Mouse (Mus musculus) 416B (cell line): Measurements from ENCODE around the gene Ubfd1.

ENCODE experiments used
- DNase-seq: peaks from one replicate; pipeline ENCODE4 v3.0.0; 2011; ENCODE audit warnings: low read depth

Gene Ubfd1

GRCm38 (mm10) chr7:122066945-122067516 is at the start of gene Ubfd1, which contains the start of gene Ears2:
Gene Ubfd1 (plus strand): TSS chr7:122067175.
Gene Ears2 (minus strand): TSS chr7:122067263.
- peak; percentile 98 for DNase-seq

- peak; percentile 13 for DNase-seq
These were observed 48.7 kb upstream of the Ubfd1 start for GRCm38 (mm10) chr7:122018247-122018646.

- no peak for DNase-seq
These were observed 48.0 kb upstream of the Ubfd1 start for GRCm38 (mm10) chr7:122018978-122019377.

GRCm38 (mm10) chr7:122020273-122020666 is 46.7 kb upstream of the Ubfd1 start:
- no peak for DNase-seq

GRCm38 (mm10) chr7:122020667-122021354 is 46.2 kb upstream of the Ubfd1 start, which contains the start of gene Gga2:
Gene Gga2 (minus strand): TSS chr7:122021222.
- peak; percentile 81 for DNase-seq

GRCm38 (mm10) chr7:122022131-122022530 is 44.8 kb upstream of the Ubfd1 start:
- DNase-seq: no peak

- no peak for DNase-seq
These were observed 33.6 kb upstream of the Ubfd1 start for GRCm38 (mm10) chr7:122033371-122033770.

- DNase-seq: peak; percentile 52
These were observed 32.6 kb upstream of the Ubfd1 start for GRCm38 (mm10) chr7:122034348-122034747.

GRCm38 (mm10) chr7:122044106-122044505 is 22.9 kb upstream of the Ubfd1 start:
- no peak for DNase-seq

GRCm38 (mm10) chr7:122045181-122045634 is 21.8 kb upstream of the Ubfd1 start:
- DNase-seq: no peak

- no peak for DNase-seq
These were observed 21.3 kb upstream of the Ubfd1 start for GRCm38 (mm10) chr7:122045711-122046110.

- peak; percentile 88 for DNase-seq
These were observed 20.2 kb upstream of the Ubfd1 start for GRCm38 (mm10) chr7:122046813-122047212.

- no peak for DNase-seq
These were observed 18.8 kb upstream of the Ubfd1 start for GRCm38 (mm10) chr7:122048191-122048590.

- DNase-seq: no peak
These were observed 16.1 kb upstream of the Ubfd1 start for GRCm38 (mm10) chr7:122050834-122051233.

GRCm38 (mm10) chr7:122056633-122057032 is 10.3 kb upstream of the Ubfd1 start:
- DNase-seq: no peak

- no peak for DNase-seq
These were observed 1.3 kb upstream of the Ubfd1 start for GRCm38 (mm10) chr7:122065656-122066055.

GRCm38 (mm10) chr7:122066102-122066944 is 652 bp upstream of the Ubfd1 start:
- DNase-seq: peak; percentile 58

GRCm38 (mm10) chr7:122067517-122068381 is 774 bp downstream of the Ubfd1 start:
- peak; percentile 68 for DNase-seq

- no peak for DNase-seq
These were observed 7.4 kb downstream of the Ubfd1 start for GRCm38 (mm10) chr7:122074374-122074773.

GRCm38 (mm10) chr7:122079798-122080554 is 13.0 kb downstream of the Ubfd1 start:
- no peak for DNase-seq

- peak; percentile 42 for DNase-seq
These were observed 14.1 kb downstream of the Ubfd1 start for GRCm38 (mm10) chr7:122081071-122081470.
